ENCODE assay signal across 8 mouse cellular contexts in the genomic region with DNA sequence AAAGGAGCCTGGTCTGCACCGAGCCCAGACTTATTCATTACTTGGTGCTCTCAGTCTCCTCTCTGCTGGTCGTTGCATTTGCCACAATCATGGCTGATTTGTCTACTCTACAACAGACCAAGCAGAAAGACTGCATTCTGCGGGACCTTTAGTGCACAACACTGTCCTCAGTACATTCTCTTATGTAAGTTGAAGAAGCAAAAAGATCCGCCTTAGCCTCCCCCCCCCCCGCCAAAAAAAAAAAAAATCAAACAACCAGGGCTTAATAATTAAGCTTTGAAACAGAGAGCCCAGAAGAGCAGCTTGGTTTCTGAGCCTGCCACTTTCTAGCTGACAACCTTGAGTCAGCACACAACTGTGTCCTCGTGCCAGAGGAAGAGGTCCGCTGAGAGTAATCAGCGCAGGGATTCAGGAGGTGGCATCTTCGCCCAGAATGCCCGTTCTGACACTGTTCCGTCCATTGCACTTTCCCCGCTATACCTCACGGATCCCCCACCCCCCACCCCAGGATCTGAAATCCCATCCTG. TPM values are rescaled to one million over a fixed set of nuclear protein-coding genes. Genes with fewer than 3 reads are reported as not detected.
DNase-seq lines count a peak whose midpoint lies in the region; ATAC-seq lines count a peak whose summit lies in the region.

No protein-coding gene starts in this region.

- peaks cover 29% of the 10 kb centered on the region for H3K36me3 ChIP-seq in forebrain, embryonic 14.5 days (ENCODE audit: control insufficient read depth, insufficient read depth, low read length)
- peaks cover 35% of the 10 kb centered on the region for H3K36me3 ChIP-seq in limb, embryonic 10.5 days
- H3K36me3 ChIP-seq in neural tube, embryonic 15.5 days, result peaks cover 30% of the 10 kb centered on the region

- H3K9ac ChIP-seq in forebrain, embryonic 14.5 days (ENCODE audit: low read length), result peak overlapping the region; percentile 76
- H3K9ac ChIP-seq in neural tube, embryonic 15.5 days (replicated peaks), result peak overlapping the region; percentile 87

- H3K4me2 ChIP-seq in forebrain, embryonic 14.5 days (ENCODE audit: low read length), result peak overlapping the region; percentile 74
- H3K4me2 ChIP-seq in neural tube, embryonic 15.5 days, result peak overlapping the region; percentile 78

- ATAC-seq in forebrain, embryonic 14.5 days, result peak; percentile 3; the same call in 1 of the 2 replicates
- 0 out of 2 replicates have a peak, but pooled peaks have one; percentile 6 for ATAC-seq in neural tube, embryonic 15.5 days (ENCODE audit: low FRiP score)

- H3K27ac ChIP-seq in forebrain, embryonic 14.5 days (ENCODE audit: low read depth, low read length), result no peak overlapping the region
- H3K27ac ChIP-seq in limb, embryonic 10.5 days, result peak overlapping the region; percentile 84
- H3K27ac ChIP-seq in neural tube, embryonic 15.5 days (replicated peaks), result peak overlapping the region; percentile 66; the same call in 1 of the 2 replicates

- H3K4me3 ChIP-seq in forebrain, embryonic 14.5 days (ENCODE audit: low read depth, low read length), result peak overlapping the region; percentile 84
- H3K4me3 ChIP-seq in limb, embryonic 10.5 days, result peak overlapping the region; percentile 78
- H3K4me3 ChIP-seq in neural tube, embryonic 15.5 days (replicated peaks), result peak overlapping the region; percentile 89

- no peaks in the 10 kb centered on the region for H3K27me3 ChIP-seq in forebrain, embryonic 14.5 days (replicated peaks; ENCODE audit: control insufficient read depth, insufficient read depth, low read length)
- H3K27me3 ChIP-seq in limb, embryonic 10.5 days (ENCODE audit: low read depth, poor library complexity, severe bottlenecking), result no peaks in the 10 kb centered on the region
- no peaks in the 10 kb centered on the region for H3K27me3 ChIP-seq in neural tube, embryonic 15.5 days (replicated peaks)

- intact Hi-C loops in left cerebral cortex, postnatal 10 days (cut with DNase I), result loop anchor here (10.0 kb wide), 1 partner anchor 342 kb away; no protein-coding TSS in a partner anchor

- H3K9me3 ChIP-seq in forebrain, embryonic 14.5 days (replicated peaks; ENCODE audit: control insufficient read depth, low read length), result no peaks in the 10 kb centered on the region
- H3K9me3 ChIP-seq in limb, embryonic 10.5 days (replicated peaks), result no peaks in the 10 kb centered on the region
- no peaks in the 10 kb centered on the region for H3K9me3 ChIP-seq in neural tube, embryonic 15.5 days (replicated peaks)

- peak; percentile 14 for DNase-seq in thymus, postnatal 14 days
- DNase-seq in thymus, postnatal 10 days (ENCODE audit: low spot score in 2 of 2), result no peak
- peak; percentile 28 for DNase-seq in forebrain, embryonic 14.5 days (ENCODE audit: low spot score)
- no peak for DNase-seq in limb, embryonic 10.5 days (ENCODE audit: low spot score)
- no peak for DNase-seq in left cerebral cortex, postnatal 10 days (ENCODE audit: extremely low spot score in 1 of 2, low spot score in 2 of 2)
- no peak for DNase-seq in cerebellum, postnatal 25 days
- DNase-seq in layer of hippocampus, postnatal 36 days, result no peak

- WGBS in forebrain, embryonic 14.5 days, result 8% methylated on average over 13 of the region's 13 CpGs
- WGBS in limb, embryonic 10.5 days, result 10% methylated on average over 13 of the region's 13 CpGs
- WGBS in neural tube, embryonic 15.5 days, result 9% methylated on average over 13 of the region's 13 CpGs

- H3K4me1 ChIP-seq in forebrain, embryonic 14.5 days (ENCODE audit: control insufficient read depth, insufficient read depth, low read length), result peaks cover 4% of the 10 kb centered on the region
- H3K4me1 ChIP-seq in limb, embryonic 10.5 days, result peaks cover 9% of the 10 kb centered on the region
- peaks cover 20% of the 10 kb centered on the region for H3K4me1 ChIP-seq in neural tube, embryonic 15.5 days

RNA-seq across cellular contexts. Expression of a gene that starts 0.6 kb away (rescaled TPM):
- polyA plus RNA-seq in forebrain, embryonic 14.5 days (2014; fragmentation: Nextera tagmentation; extraction: Ambion mirVana), result 14.7 and 15.5 TPM in 2 replicates
- polyA plus RNA-seq in limb, embryonic 10.5 days (2016; fragmentation: Nextera tagmentation; extraction: Ambion mirVana), result 21.8 and 25.1 TPM in 2 replicates
- 16.2 and 17.5 TPM in 2 replicates for polyA plus RNA-seq in neural tube, embryonic 15.5 days (2015; fragmentation: Nextera tagmentation; extraction: Ambion mirVana)
- 10 to 100 TPM; 29.2 to 34.8 TPM for total RNA-seq in left cerebral cortex, postnatal 10 days (2021)
- total RNA-seq in layer of hippocampus, postnatal 36 days (2021), result 10 to 100 TPM; 36.5 to 40.0 TPM

RNA-seq across cellular contexts. Expression of a gene that starts 0.6 kb away (rescaled TPM):
- 726 and 919 TPM in 2 replicates for polyA plus RNA-seq in forebrain, embryonic 14.5 days (2014; fragmentation: Nextera tagmentation; extraction: Ambion mirVana)
- 1,041 and 1,257 TPM in 2 replicates for polyA plus RNA-seq in limb, embryonic 10.5 days (2016; fragmentation: Nextera tagmentation; extraction: Ambion mirVana)
- 573 and 590 TPM in 2 replicates for polyA plus RNA-seq in neural tube, embryonic 15.5 days (2015; fragmentation: Nextera tagmentation; extraction: Ambion mirVana)
- total RNA-seq in left cerebral cortex, postnatal 10 days (2021), result 100 to 1,000 TPM; 926 to 937 TPM
- total RNA-seq in layer of hippocampus, postnatal 36 days (2021), result 100 to 1,000 TPM; 752 to 770 TPM

Comparison
In these comparisons a context has a peak if more than half of its experiments do, and no peak if none do; other contexts are left out.
1. DNase-seq: peak in thymus, postnatal 14 days (single experiment) and forebrain, embryonic 14.5 days (single experiment); none in thymus, postnatal 10 days (0 of 2), limb, embryonic 10.5 days (single experiment), left cerebral cortex, postnatal 10 days (0 of 2), cerebellum, postnatal 25 days (0 of 2) and layer of hippocampus, postnatal 36 days (0 of 2).
2. Peak in every context shown above with its lines, with median percentiles within 50 percentile points of each other: H3K4me3 ChIP-seq.